ENCODE assay signal across 17 mouse cellular contexts in genomic region chr5:141035346-141035745, GRCm38 (mm10). TPM values are rescaled to one million over a fixed set of nuclear protein-coding genes. Genes with fewer than 3 reads are reported as not detected.
"Had no signal": no experiment of that assay in that cellular context is flagged by ENCODE, and none has a peak within 500 bp of the region (broad histone marks: within the 10 kb centered on the region; RNA-seq: fewer than 3 reads in every experiment).

No protein-coding gene starts in this region.

- H3K27ac ChIP-seq: kidney, embryonic 15.5 days; left cerebral cortex, adult 2 months; limb, embryonic 10.5 days; limb, embryonic 13.5 days; liver, embryonic 12.5 days; liver, embryonic 15.5 days; lung, embryonic 15.5 days had no signal

- H3K27me3 ChIP-seq: kidney, embryonic 15.5 days; limb, embryonic 13.5 days; liver, embryonic 12.5 days; liver, embryonic 15.5 days; lung, embryonic 15.5 days had no signal

- ATAC-seq: liver, embryonic 12.5 days had no signal

- H3K36me3 ChIP-seq: kidney, embryonic 15.5 days; limb, embryonic 10.5 days; limb, embryonic 13.5 days; liver, embryonic 12.5 days; liver, embryonic 15.5 days; lung, embryonic 15.5 days had no signal

- H3K4me2 ChIP-seq: kidney, embryonic 15.5 days; limb, embryonic 13.5 days; liver, embryonic 12.5 days; liver, embryonic 15.5 days; lung, embryonic 15.5 days; midbrain, embryonic 11.5 days had no signal

- DNase-seq: kidney, postnatal 36 days; layer of hippocampus, postnatal 36 days; liver; lung, adult 18-20 months; lung, postnatal 14 days; lung, postnatal 4 days; midbrain, embryonic 14.5 days; thymus, adult 18-20 months; thymus, postnatal 36 days had no signal

- H3K9ac ChIP-seq: kidney, embryonic 15.5 days; limb, embryonic 13.5 days; liver, embryonic 12.5 days; liver, embryonic 15.5 days; lung, embryonic 15.5 days had no signal

- H3K4me1 ChIP-seq: kidney, embryonic 15.5 days; limb, embryonic 10.5 days; limb, embryonic 13.5 days; liver, embryonic 12.5 days; liver, embryonic 15.5 days; lung, embryonic 15.5 days had no signal

- H3K9me3 ChIP-seq: kidney, embryonic 15.5 days; limb, embryonic 10.5 days; limb, embryonic 13.5 days; liver, embryonic 12.5 days; liver, embryonic 15.5 days; lung, embryonic 15.5 days had no signal

- H3K4me3 ChIP-seq: kidney, embryonic 15.5 days; left cerebral cortex, adult 2 months; limb, embryonic 10.5 days; limb, embryonic 13.5 days; liver, embryonic 12.5 days; liver, embryonic 15.5 days; lung, embryonic 15.5 days had no signal

RNA-seq across cellular contexts. Expression of gene Card11, which starts 35.0 kb away (rescaled TPM):
- polyA plus RNA-seq: midbrain, embryonic 11.5 days had no signal
